Mouse (Mus musculus): ENCODE data around the gene Prex1. TPM values are rescaled to one million over a fixed set of nuclear protein-coding genes. Genes with fewer than 3 reads are reported as not detected.
A peak's percentile ranks its signal among the peaks of the same experiment; 100 is the strongest.

The Prex1 gene
- total and polyA plus RNA-seq, 3 experiments = 11.2 to 35.4 (median 18.2) TPM

GRCm38 (mm10) chr2:166560826-166561225 is 152.8 kb downstream of the Prex1 start:
- DNase-seq = no peak

DNA sequence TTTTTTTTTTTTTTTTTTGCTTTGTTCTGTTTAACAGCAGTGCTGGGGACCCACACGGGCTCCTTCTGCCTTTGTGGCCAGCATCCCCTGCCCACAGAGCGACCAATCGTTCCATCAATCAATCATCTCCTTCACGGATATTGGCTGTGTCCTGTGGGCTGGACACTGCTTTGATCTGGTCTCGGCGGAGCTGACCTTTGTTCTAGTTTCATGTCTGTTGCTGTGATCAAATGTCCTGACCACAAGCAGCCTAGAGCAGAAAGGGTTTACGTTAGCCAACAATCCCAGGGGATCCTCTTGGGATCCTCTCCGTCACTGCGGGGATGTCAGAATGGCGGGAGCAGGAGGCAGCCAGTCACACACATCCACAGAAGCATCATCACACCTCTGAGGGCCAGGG is 154.1 kb downstream of the Prex1 start:
- DNase-seq = no peak

- DNase-seq = peak; percentile 28
Observed at GRCm38 (mm10) chr2:166555508-166555907, 158.1 kb downstream of the Prex1 start.

DNA sequence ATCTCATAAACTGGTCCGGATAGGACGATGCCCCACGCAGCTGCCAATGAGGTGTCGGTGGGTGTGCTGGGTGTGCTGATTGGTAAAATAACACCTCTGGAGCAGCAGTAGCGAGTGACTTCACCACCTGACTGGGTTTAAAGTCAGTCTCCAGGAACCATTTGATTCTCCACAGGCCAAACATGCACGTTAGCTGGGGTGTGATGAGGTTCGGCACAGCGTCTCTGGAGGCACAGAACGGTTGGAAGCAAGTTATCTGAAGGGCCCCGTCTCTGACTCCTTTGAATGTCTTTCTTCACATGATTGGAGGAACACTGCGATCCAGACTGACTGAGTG is 159.5 kb downstream of the Prex1 start:
- no peak for DNase-seq

- peak; percentile 31 for DNase-seq
Observed at GRCm38 (mm10) chr2:166553502-166554168, 160.0 kb downstream of the Prex1 start.

- no peak for DNase-seq
Observed at GRCm38 (mm10) chr2:166552657-166553056, 161.0 kb downstream of the Prex1 start.

DNA sequence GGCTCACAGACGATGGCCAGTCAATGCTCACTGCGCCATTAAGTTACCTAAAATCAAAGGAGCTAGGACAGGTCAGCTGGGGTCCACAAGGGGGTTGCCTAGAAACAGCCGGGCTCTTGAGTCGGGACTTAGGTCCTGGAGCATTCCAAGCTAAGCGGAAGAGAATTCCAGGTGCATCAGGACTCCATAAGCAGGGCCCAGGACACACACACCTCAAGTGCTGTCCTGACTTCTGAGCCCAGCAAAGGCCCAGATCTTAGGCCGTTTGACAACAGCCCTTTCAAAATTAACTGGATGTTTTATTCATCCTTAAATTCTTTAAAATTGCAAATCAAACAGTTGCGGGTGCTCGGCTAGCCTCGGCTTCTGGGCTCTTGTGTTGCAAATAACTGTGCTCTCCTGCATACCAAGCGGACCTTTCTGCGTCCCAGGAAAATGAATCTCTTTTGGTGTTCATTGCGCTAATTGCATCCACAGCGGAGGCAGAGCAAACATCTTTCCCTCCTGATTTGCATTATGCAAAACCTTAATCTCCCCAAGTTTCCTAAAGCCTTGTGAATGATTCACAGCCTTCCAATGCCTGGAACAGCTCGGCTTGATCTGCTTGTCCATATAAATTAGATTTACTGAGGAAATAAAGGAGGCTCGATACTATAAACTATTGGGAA is 161.7 kb downstream of the Prex1 start:
- no peak for DNase-seq

DNA sequence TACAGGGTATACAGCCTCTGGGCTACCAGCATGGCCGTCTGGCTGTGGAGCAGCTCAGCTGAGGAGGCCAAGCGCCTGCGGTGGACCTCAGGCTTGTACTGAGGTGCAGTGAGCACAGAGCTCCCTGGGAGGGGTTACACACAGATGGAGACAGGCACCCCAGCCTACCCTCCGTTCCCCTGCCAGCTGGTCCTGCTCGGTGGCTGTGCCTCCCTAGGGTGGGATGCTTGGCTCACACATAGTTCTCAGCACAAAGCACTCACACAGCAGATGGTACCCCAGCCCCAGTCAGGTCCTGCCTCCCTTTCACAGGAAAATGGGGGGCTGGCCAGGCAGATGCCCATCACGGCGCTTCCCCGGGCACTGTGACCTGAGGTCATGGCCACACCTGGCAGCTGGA is 163.8 kb downstream of the Prex1 start:
- DNase-seq = no peak

- no peak for DNase-seq
Observed at GRCm38 (mm10) chr2:166549069-166549468, 164.6 kb downstream of the Prex1 start.

DNA sequence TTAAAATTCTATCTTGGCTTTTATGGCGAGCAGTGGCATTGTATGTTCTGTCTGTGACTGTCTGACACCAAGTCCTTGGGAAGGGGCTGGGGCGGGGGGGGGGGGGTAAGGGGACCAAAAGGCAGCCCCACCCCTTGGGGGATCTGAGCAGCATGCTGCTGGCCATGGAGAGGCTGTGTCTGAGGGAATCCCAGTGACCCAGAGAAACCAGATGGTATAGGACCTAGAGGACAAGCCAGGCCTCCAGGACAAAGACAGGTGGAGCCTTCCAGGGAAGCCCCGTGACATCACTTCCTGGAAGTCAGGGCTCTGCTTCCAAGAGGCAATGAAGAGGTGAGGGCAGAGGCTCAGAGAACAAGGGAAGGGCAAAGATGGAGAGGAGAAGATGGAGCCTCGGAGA is 168.1 kb downstream of the Prex1 start:
- no peak for DNase-seq

- DNase-seq = no peak
Observed at GRCm38 (mm10) chr2:166544575-166545251, 168.9 kb downstream of the Prex1 start.

DNA sequence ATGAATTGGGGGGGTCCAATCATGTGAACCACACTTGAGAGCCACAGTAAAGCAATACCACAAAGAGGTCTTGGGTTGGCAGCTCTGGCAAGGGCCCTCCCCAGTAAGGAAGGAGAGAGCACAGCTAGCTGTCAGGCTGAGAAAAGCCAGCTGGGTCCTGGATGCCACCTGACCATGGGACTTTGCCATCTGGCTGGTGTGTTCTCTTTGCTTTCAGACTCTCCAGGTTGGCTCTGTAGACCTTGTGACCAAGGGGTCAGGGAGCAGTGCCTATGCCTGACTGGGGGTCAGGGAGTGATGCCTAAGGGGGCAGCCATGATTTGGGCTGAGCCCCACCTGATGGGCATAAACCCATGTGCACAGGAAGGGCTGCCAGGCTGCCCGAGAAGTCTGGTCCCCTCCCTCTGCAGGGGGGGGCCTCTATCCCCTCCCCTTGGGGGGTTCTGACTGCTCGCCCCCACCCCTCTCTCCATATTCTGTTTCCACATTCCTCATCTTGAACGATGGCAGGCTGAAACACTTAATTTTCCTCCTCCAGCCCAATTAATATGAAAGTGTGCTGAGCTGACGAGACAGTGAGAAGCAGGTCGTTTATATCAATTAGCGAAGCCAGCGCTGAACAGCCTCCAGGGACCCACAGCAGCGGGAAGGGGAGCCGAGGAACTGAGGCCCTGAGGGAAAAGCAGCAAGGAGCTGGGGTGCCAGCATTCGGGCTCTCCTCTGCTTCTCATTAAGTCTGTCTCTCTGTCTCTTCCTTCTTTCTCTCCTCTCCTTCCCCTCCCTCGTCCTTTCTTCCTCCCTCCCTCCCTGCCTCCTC is 172.3 kb downstream of the Prex1 start:
- DNase-seq = no peak

DNA sequence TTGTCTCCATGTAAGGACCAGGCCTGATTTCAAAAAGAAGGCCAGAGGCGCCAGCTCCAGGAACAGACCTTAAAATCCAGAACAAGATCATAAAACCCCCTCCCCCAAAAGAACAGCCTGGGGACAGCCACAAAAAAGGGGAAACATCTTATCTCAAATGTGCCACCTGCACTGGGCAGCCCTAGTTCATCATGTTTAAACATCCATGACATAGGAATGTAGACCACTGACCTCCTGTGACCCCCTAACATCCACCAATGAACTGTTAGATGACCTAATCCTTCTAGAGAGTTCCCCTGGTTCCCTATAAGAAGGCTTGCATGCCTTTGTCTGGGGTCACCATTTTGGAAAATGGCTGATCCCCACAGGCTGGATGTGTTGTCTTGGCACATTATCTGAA is 173.4 kb downstream of the Prex1 start:
- DNase-seq = no peak

DNA sequence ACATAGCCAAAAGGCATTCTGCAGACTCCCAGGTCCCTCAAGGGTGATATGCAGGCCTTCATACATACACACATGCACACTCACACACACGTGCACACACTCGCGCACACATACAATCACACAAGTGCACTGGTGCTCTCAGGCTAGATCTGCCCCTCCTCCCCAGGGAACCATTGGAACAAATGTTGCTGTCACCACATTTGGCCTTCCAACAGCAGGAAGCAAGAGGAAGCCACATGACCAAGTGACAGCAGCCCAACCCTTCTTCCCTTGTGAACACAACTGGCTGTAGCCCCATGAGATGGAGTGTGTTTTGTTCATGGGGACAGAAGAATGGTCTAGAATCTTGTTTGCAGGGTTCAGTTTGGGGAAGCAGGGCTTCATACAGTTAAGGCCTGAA is 176.7 kb downstream of the Prex1 start:
- DNase-seq = peak; percentile 12

- DNase-seq = no peak
Observed at GRCm38 (mm10) chr2:166535519-166535918, 178.1 kb downstream of the Prex1 start.

DNA sequence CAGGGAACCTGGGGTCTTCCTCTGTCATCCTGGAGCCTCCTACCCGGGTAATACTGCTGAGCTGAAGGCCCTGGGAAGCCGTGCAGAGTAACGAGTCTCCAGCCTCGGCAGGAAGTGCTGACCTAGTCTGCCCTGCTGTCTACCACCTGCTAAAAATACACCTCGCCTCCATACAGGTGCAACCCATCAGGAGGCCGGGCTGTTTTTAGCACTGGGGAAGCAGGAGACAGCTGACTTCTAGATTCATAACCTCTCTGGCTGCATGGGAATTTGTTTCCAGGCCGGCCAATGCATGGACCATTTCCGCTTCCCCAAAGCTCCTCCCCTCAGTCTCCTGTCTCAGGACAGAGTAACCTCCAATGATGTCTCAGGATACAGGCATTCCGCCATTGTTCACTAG is 187.4 kb downstream of the Prex1 start:
- DNase-seq = no peak

GRCm38 (mm10) chr2:166523156-166523890 is 190.3 kb downstream of the Prex1 start:
- DNase-seq = no peak

GRCm38 (mm10) chr2:166522612-166523120 is 191.0 kb downstream of the Prex1 start:
- no peak for DNase-seq

GRCm38 (mm10) chr2:166521878-166522611 is 191.6 kb downstream of the Prex1 start:
- no peak for DNase-seq

- DNase-seq = no peak
Observed at GRCm38 (mm10) chr2:166521461-166521860, 192.2 kb downstream of the Prex1 start.

DNA sequence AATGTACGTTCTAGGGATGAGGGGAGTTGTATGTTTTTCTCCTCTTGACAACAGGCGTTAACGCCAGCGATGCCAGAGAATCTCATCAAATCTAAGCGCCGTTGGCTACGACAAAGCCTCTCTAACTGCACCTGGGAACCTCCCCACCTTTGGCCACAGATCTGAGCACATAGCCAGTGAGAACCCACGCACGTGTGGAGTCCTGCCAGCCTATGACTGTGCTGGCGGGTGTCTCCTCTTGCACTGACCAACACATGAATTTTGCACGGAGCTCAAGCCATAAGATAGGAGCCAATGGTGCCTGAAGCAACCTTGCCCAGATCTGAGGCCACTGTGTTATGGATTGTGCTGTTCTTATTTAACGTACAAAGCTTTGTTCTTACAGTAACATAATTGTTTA is 193.1 kb downstream of the Prex1 start:
- DNase-seq = no peak

Data from adrenal gland, adult 2 months (tissue).